Mouse (Mus musculus) kidney, adult 2 months (tissue): ENCODE measurements at regions not wholly inside any gene's neighbourhood (a gene's known extent, or its start where the extent isn't known, plus 50 kb on each side); places are given as distances from the start of the nearest gene placed in this dataset.

ENCODE experiments used
- CTCF ChIP-seq: fragments of 200-500 bp; conservative IDR thresholded peaks from 2 replicates; pipeline ENCODE4 v1.5.1; 2011; ENCODE audit warnings: low read depth, mild to moderate bottlenecking, control low read depth, low read length, moderate library complexity, mixed read lengths; ENCODE audit not compliant: insufficient read depth, insufficient read length
- POLR2A ChIP-seq: fragments of 200-500 bp; IDR thresholded peaks from one replicate; pipeline ENCODE4 v1.6.1; 2011; ENCODE audit warnings: low read depth, low read length, control low read depth

DNA sequence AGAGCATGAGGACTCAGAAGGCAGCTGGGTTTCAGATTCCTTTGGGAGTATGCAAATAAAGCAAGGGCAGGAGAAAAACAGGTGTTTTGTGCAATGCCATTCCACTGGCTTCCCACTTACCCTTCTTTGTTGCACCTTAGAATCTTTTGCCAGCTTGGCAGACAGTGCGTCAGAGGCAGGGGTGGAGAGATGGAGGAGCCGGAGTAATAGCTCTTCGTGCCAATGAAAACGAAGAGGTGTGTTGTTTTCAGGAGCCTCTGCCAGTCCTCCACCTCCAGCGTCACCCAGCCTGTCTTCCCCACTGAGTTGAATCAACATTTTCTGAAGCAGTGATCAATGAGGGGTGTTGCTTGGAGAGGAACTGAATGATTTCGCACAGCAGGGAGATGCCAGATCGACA lies 1501.3 kb upstream of the Got2 start:
- TF ChIP-seq POLR2A (no peak), CTCF (no peak)
